In the genomic region with DNA sequence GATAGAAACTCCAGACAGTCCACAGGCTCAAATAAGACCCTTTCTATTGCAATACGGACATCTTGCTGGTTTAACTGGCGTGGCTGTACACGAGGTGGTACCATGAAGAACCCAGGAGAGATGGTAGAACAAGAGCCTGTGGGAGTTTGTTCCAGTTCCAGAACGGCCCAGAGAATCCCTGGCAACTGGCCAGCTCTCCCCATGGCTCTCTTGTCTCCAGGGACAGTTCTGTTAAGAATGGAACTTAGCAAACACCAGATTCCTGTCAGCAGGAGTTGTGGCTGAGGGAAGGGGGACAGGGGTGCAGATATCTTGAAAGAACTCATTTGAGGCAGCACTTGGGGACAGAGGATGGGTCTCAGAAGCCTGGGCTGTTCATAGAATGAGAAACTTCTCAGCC, we compare ENCODE assay signal across 30 mouse cellular contexts. TPM values are rescaled to one million over a fixed set of nuclear protein-coding genes. Genes with fewer than 3 reads are reported as not detected.
DNase-seq lines count a peak whose midpoint lies in the region; ATAC-seq lines count a peak whose summit lies in the region.
"Had no signal": no experiment of that assay in that cellular context is flagged by ENCODE, and none has a peak within 500 bp of the region (broad histone marks: within the 10 kb centered on the region; RNA-seq: fewer than 3 reads in every experiment).

No protein-coding gene starts in this region.

- H3K27me3 ChIP-seq in heart, embryonic 13.5 days (replicated peaks): no peaks in the 10 kb centered on the region
- H3K27me3 ChIP-seq in limb, embryonic 13.5 days: no peaks in the 10 kb centered on the region
- no peaks in the 10 kb centered on the region for H3K27me3 ChIP-seq in limb, embryonic 10.5 days (ENCODE audit: low read depth, poor library complexity, severe bottlenecking)
- H3K27me3 ChIP-seq: intestine, embryonic 15.5 days; lung, embryonic 15.5 days; midbrain, embryonic 12.5 days; neural tube, embryonic 15.5 days; stomach, embryonic 15.5 days had no signal

- H3K9ac ChIP-seq in heart, embryonic 13.5 days: peak overlapping the region; percentile 50; the same call in 1 of the 2 replicates
- H3K9ac ChIP-seq in limb, embryonic 13.5 days: 0 out of 2 replicates have a peak overlapping the region, but pooled peaks have one; percentile 19
- H3K9ac ChIP-seq: intestine, embryonic 15.5 days; lung, embryonic 15.5 days; midbrain, embryonic 12.5 days; neural tube, embryonic 15.5 days; stomach, embryonic 15.5 days had no signal

- peaks cover 14% of the 10 kb centered on the region for H3K4me1 ChIP-seq in heart, embryonic 13.5 days
- H3K4me1 ChIP-seq in limb, embryonic 13.5 days: no peaks in the 10 kb centered on the region
- H3K4me1 ChIP-seq in limb, embryonic 10.5 days: 0 out of 2 replicates have a peak, but pooled peaks cover 2% of the 10 kb centered on the region
- H3K4me1 ChIP-seq: embryonic facial prominence, embryonic 10.5 days; forebrain, embryonic 10.5 days; intestine, embryonic 15.5 days; lung, embryonic 15.5 days; midbrain, embryonic 12.5 days; stomach, embryonic 15.5 days had no signal

- 57% methylated on average over 4 of the region's 4 CpGs for WGBS in heart, embryonic 13.5 days
- 82% methylated on average over 4 of the region's 4 CpGs for WGBS in limb, embryonic 13.5 days
- 88% methylated on average over 4 of the region's 4 CpGs for WGBS in limb, embryonic 10.5 days

- peak; percentile 45 for DNase-seq in adrenal gland, postnatal 10 days
- no peak for DNase-seq in adrenal gland, adult 8-10 months
- DNase-seq in heart, postnatal 25 days (ENCODE audit: low spot score): no peak
- DNase-seq in limb, embryonic 10.5 days (ENCODE audit: low spot score): no peak
- peak; percentile 15 for DNase-seq in 3T3-L1 (ENCODE audit: low read depth, low spot score)
- no peak for DNase-seq in right cerebral cortex, postnatal 25 days
- DNase-seq: cerebellum, adult 11-12 months; cerebellum, postnatal 10 days; gastrocnemius, postnatal 25 days; heart, adult 18-20 months; right cerebral cortex, adult 18-20 months had no signal

- H3K4me3 ChIP-seq in heart, embryonic 13.5 days: no peak overlapping the region
- no peak overlapping the region for H3K4me3 ChIP-seq in limb, embryonic 13.5 days
- no peak overlapping the region for H3K4me3 ChIP-seq in limb, embryonic 10.5 days
- H3K4me3 ChIP-seq: embryonic facial prominence, embryonic 10.5 days; forebrain, embryonic 10.5 days; hindbrain, embryonic 10.5 days; intestine, embryonic 15.5 days; layer of hippocampus, adult 2 months; lung, embryonic 15.5 days; midbrain, embryonic 12.5 days; neural tube, embryonic 15.5 days; stomach, embryonic 15.5 days had no signal

- intact Hi-C loops in heart, postnatal 25 days (cut with DNase I): loop anchor here (5.0 kb wide), 1 partner anchor 249 kb away; no protein-coding TSS in a partner anchor

- no peaks in the 10 kb centered on the region for H3K36me3 ChIP-seq in heart, embryonic 13.5 days
- peaks cover 23% of the 10 kb centered on the region for H3K36me3 ChIP-seq in limb, embryonic 13.5 days
- H3K36me3 ChIP-seq in limb, embryonic 10.5 days: no peaks in the 10 kb centered on the region
- H3K36me3 ChIP-seq: embryonic facial prominence, embryonic 10.5 days; forebrain, embryonic 10.5 days; hindbrain, embryonic 10.5 days; intestine, embryonic 15.5 days; lung, embryonic 15.5 days; midbrain, embryonic 12.5 days; neural tube, embryonic 15.5 days; stomach, embryonic 15.5 days had no signal

- no peak overlapping the region for H3K4me2 ChIP-seq in heart, embryonic 13.5 days
- H3K4me2 ChIP-seq in limb, embryonic 13.5 days (replicated peaks): no peak overlapping the region
- H3K4me2 ChIP-seq: intestine, embryonic 15.5 days; liver, embryonic 11.5 days; lung, embryonic 15.5 days; midbrain, embryonic 12.5 days; neural tube, embryonic 15.5 days; stomach, embryonic 15.5 days had no signal

- H3K9me3 ChIP-seq in heart, embryonic 13.5 days: no peaks in the 10 kb centered on the region
- H3K9me3 ChIP-seq in limb, embryonic 13.5 days: no peaks in the 10 kb centered on the region
- H3K9me3 ChIP-seq in limb, embryonic 10.5 days (replicated peaks): no peaks in the 10 kb centered on the region
- H3K9me3 ChIP-seq: embryonic facial prominence, embryonic 10.5 days; forebrain, embryonic 10.5 days; hindbrain, embryonic 10.5 days; intestine, embryonic 15.5 days; lung, embryonic 15.5 days; midbrain, embryonic 12.5 days; neural tube, embryonic 15.5 days; stomach, embryonic 15.5 days had no signal

- no peak overlapping the region for H3K27ac ChIP-seq in heart, embryonic 13.5 days (replicated peaks)
- peak overlapping the region; percentile 0; the same call in 1 of the 2 replicates for H3K27ac ChIP-seq in limb, embryonic 13.5 days
- H3K27ac ChIP-seq in limb, embryonic 10.5 days: no peak overlapping the region
- H3K27ac ChIP-seq: embryonic facial prominence, embryonic 10.5 days; forebrain, embryonic 10.5 days; hindbrain, embryonic 10.5 days; intestine, embryonic 15.5 days; kidney, postnatal 0 days; layer of hippocampus, adult 2 months; lung, embryonic 15.5 days; midbrain, embryonic 12.5 days; neural tube, embryonic 15.5 days; stomach, embryonic 15.5 days had no signal

- ATAC-seq in heart, embryonic 13.5 days (ENCODE audit: extremely low read depth, insufficient number of reproducible peaks, low FRiP score, low TSS enrichment): no peak
- ATAC-seq in limb, embryonic 13.5 days (ENCODE audit: low FRiP score, low read depth): no peak
- ATAC-seq: forebrain, embryonic 16.5 days; hindbrain, embryonic 16.5 days; intestine, embryonic 15.5 days had no signal

RNA-seq across cellular contexts. Expression of gene Nr2e3, which starts 10.8 kb away (rescaled TPM):
- not detected for total RNA-seq in adrenal gland, postnatal 10 days (2021)
- not detected for total RNA-seq in adrenal gland, adult 8-10 months (2022)
- not detected in 2 replicates for polyA plus RNA-seq in heart, embryonic 13.5 days (2015; fragmentation: Nextera tagmentation; extraction: Ambion mirVana)
- not detected for total RNA-seq in heart, postnatal 25 days (2021)
- 2.1 TPM in 2 replicates for polyA plus RNA-seq in limb, embryonic 13.5 days (2015; fragmentation: Nextera tagmentation; extraction: Ambion mirVana)
- 0.11 and 0.33 TPM in 2 replicates for polyA plus RNA-seq in limb, embryonic 10.5 days (2016; fragmentation: Nextera tagmentation; extraction: Ambion mirVana)
- total RNA-seq: gastrocnemius, postnatal 25 days; heart, adult 18-20 months; layer of hippocampus, adult 2 months; layer of hippocampus, postnatal 25 days; megakaryocyte, adult 5-6 weeks had no signal
- polyA plus RNA-seq: cortical plate, adult 2 months; forebrain, embryonic 10.5 days; forebrain, embryonic 16.5 days; heart, embryonic 16.5 days; hindbrain, embryonic 10.5 days; hindbrain, embryonic 16.5 days; kidney, postnatal 0 days; lung, embryonic 15.5 days; midbrain, embryonic 12.5 days; neural tube, embryonic 15.5 days had no signal

Comparison
In these comparisons a context has a peak if more than half of its experiments do, and no peak if none do; other contexts are left out.
1. DNase-seq: peak in adrenal gland, postnatal 10 days (single experiment) and 3T3-L1 (single experiment); none in adrenal gland, adult 8-10 months (single experiment), heart, postnatal 25 days (single experiment), limb, embryonic 10.5 days (single experiment) and right cerebral cortex, postnatal 25 days (single experiment).